Mouse (Mus musculus) kidney, adult 18-20 months (tissue): ENCODE data around the gene Fhl3.

Experiments used
- DNase-seq: peaks from one replicate; pipeline ENCODE4 v3.0.0; 2021

Fhl3 gene

GRCm38 (mm10) chr4:124700248-124700971 lies at the start of gene Fhl3:
TSS of gene Fhl3 (plus strand) at chr4:124700701.
- peak; percentile 75 for DNase-seq

GRCm38 (mm10) chr4:124652886-124653285 lies 47.6 kb upstream of the Fhl3 start:
- DNase-seq = peak; percentile 45

GRCm38 (mm10) chr4:124656518-124656853 lies 44.0 kb upstream of the Fhl3 start, which contains the start of gene Pou3f1:
TSS of gene Pou3f1 (plus strand) at chr4:124656807.
- DNase-seq = no peak

GRCm38 (mm10) chr4:124656854-124657650 lies 43.4 kb upstream of the Fhl3 start:
- peak; percentile 68 for DNase-seq

GRCm38 (mm10) chr4:124657781-124658180 lies 42.7 kb upstream of the Fhl3 start:
- peak; percentile 9 for DNase-seq

- DNase-seq = peak; percentile 34
Observed at GRCm38 (mm10) chr4:124658412-124658851, 42.1 kb upstream of the Fhl3 start.

GRCm38 (mm10) chr4:124659251-124660217 lies 41.0 kb upstream of the Fhl3 start:
- DNase-seq = peak; percentile 30

- DNase-seq = no peak
Observed at GRCm38 (mm10) chr4:124660603-124661002, 39.9 kb upstream of the Fhl3 start.

GRCm38 (mm10) chr4:124663034-124663433 lies 37.5 kb upstream of the Fhl3 start:
- DNase-seq = no peak

- no peak for DNase-seq
Observed at GRCm38 (mm10) chr4:124664185-124664584, 36.3 kb upstream of the Fhl3 start.

GRCm38 (mm10) chr4:124664604-124665003 lies 35.9 kb upstream of the Fhl3 start:
- no peak for DNase-seq

GRCm38 (mm10) chr4:124667476-124668033 lies 32.9 kb upstream of the Fhl3 start:
- no peak for DNase-seq

- DNase-seq = no peak
Observed at GRCm38 (mm10) chr4:124668078-124668477, 32.4 kb upstream of the Fhl3 start.

GRCm38 (mm10) chr4:124670232-124670631 lies 30.3 kb upstream of the Fhl3 start:
- peak; percentile 55 for DNase-seq

- DNase-seq = no peak
Observed at GRCm38 (mm10) chr4:124671583-124671982, 28.9 kb upstream of the Fhl3 start.

- no peak for DNase-seq
Observed at GRCm38 (mm10) chr4:124672347-124673320, 27.9 kb upstream of the Fhl3 start.

- no peak for DNase-seq
Observed at GRCm38 (mm10) chr4:124674334-124675032, 26.0 kb upstream of the Fhl3 start.

- DNase-seq = peak; percentile 56
Observed at GRCm38 (mm10) chr4:124675037-124675436, 25.5 kb upstream of the Fhl3 start.

- no peak for DNase-seq
Observed at GRCm38 (mm10) chr4:124675958-124676357, 24.5 kb upstream of the Fhl3 start.

GRCm38 (mm10) chr4:124682270-124682669 lies 18.2 kb upstream of the Fhl3 start:
- DNase-seq = no peak

- no peak for DNase-seq
Observed at GRCm38 (mm10) chr4:124683474-124683873, 17.0 kb upstream of the Fhl3 start.
